9 mouse cellular contexts compared by ENCODE assay signal in genomic region chr7:24964897-24965535, GRCm38 (mm10). TPM values are rescaled to one million over a fixed set of nuclear protein-coding genes. Genes with fewer than 3 reads are reported as not detected.
A peak's percentile ranks its signal among the peaks of the same experiment; 100 is the strongest.
DNase-seq lines count a peak whose midpoint lies in the region; ATAC-seq and TF ChIP-seq lines count a peak whose summit lies in the region.
"Had no signal": no experiment of that assay in that cellular context is flagged by ENCODE, and none has a peak within 500 bp of the region (broad histone marks: within the 10 kb centered on the region; RNA-seq: fewer than 3 reads in every experiment).

No protein-coding gene starts in this region.

- peak; percentile 73 for TF ChIP-seq CTCF in ES-Bruce4 (IDR thresholded peaks at IDR 0.05; ENCODE audit: low read depth, low read length)

- no peak overlapping the region for H3K4me2 ChIP-seq in embryonic facial prominence, embryonic 11.5 days (ENCODE audit: low read depth, low read length)
- H3K4me2 ChIP-seq: heart, embryonic 15.5 days had no signal

- no peak for TF ChIP-seq EP300 in ES-Bruce4 (IDR thresholded peaks at IDR 0.05; ENCODE audit: insufficient read depth, low read depth, low read length)

- no peaks in the 10 kb centered on the region for H3K27me3 ChIP-seq in ES-Bruce4 (ENCODE audit: control insufficient read depth, insufficient read depth, low read length, poor library complexity, severe bottlenecking)
- no peaks in the 10 kb centered on the region for H3K27me3 ChIP-seq in embryonic facial prominence, embryonic 11.5 days (ENCODE audit: control insufficient read depth, insufficient read depth, low read length)
- H3K27me3 ChIP-seq: heart, embryonic 15.5 days had no signal

- no peaks in the 10 kb centered on the region for H3K36me3 ChIP-seq in ES-Bruce4 (ENCODE audit: control insufficient read depth, insufficient read depth, low read length, poor library complexity, severe bottlenecking)
- H3K36me3 ChIP-seq in embryonic facial prominence, embryonic 11.5 days (replicated peaks; ENCODE audit: control insufficient read depth, insufficient read depth, low read depth, low read length), result no peaks in the 10 kb centered on the region

- no peak overlapping the region for H3K27ac ChIP-seq in ES-Bruce4 (ENCODE audit: insufficient read depth, low read length)
- H3K27ac ChIP-seq in embryonic facial prominence, embryonic 11.5 days (replicated peaks; ENCODE audit: low read depth, low read length), result no peak overlapping the region
- H3K27ac ChIP-seq: heart, embryonic 15.5 days had no signal

- no peak for ATAC-seq in embryonic facial prominence, embryonic 11.5 days (replicated peaks; ENCODE audit: insufficient number of reproducible peaks, low FRiP score, low TSS enrichment, low read depth)

- no peak overlapping the region for H3K9ac ChIP-seq in ES-Bruce4 (ENCODE audit: low read depth, poor library complexity, severe bottlenecking)
- no peak overlapping the region for H3K9ac ChIP-seq in embryonic facial prominence, embryonic 11.5 days (replicated peaks; ENCODE audit: low read length)
- H3K9ac ChIP-seq: heart, embryonic 15.5 days had no signal

- H3K9me3 ChIP-seq in ES-Bruce4 (replicated peaks; ENCODE audit: control insufficient read depth, insufficient read depth, low read length, poor library complexity, severe bottlenecking), result no peaks in the 10 kb centered on the region
- no peaks in the 10 kb centered on the region for H3K9me3 ChIP-seq in embryonic facial prominence, embryonic 11.5 days (replicated peaks; ENCODE audit: control insufficient read depth, low read length)
- H3K9me3 ChIP-seq: heart, embryonic 15.5 days had no signal

- intact Hi-C loops in heart, postnatal 14 days (cut with DNase I), result loop anchor here (2.0 kb wide), 1 partner anchor 74 kb away; no protein-coding TSS in a partner anchor

- WGBS in embryonic facial prominence, embryonic 11.5 days, result 8% methylated on average over 5 of the region's 5 CpGs
- WGBS in large intestine, adult 2 months, result 13% methylated on average over 5 of the region's 5 CpGs

- DNase-seq in adrenal gland, postnatal 36 days, result peak; percentile 79 to 86
- peak; percentile 88 for DNase-seq in embryonic facial prominence, embryonic 11.5 days (ENCODE audit: low spot score)
- DNase-seq in heart, postnatal 14 days, result peak; percentile 79 to 88
- peak; percentile 36 for DNase-seq in large intestine, adult 2 months (ENCODE audit: low read depth, low spot score)
- DNase-seq in lung, postnatal 14 days, result peak; percentile 87
- DNase-seq in right cerebral cortex, adult 2 months (ENCODE audit: low spot score in 2 of 2), result peak; percentile 90 to 93
- DNase-seq in urinary bladder, postnatal 36 days (ENCODE audit: low spot score in 2 of 2), result peak; percentile 62 to 75

- TF ChIP-seq POLR2A in ES-Bruce4 (IDR thresholded peaks at IDR 0.05; ENCODE audit: insufficient read depth, low read length), result no peak

- no peaks in the 10 kb centered on the region for H3K4me1 ChIP-seq in ES-Bruce4 (ENCODE audit: control insufficient read depth, insufficient read depth, low read length)
- no peaks in the 10 kb centered on the region; the same call in 1 of the 2 replicates for H3K4me1 ChIP-seq in embryonic facial prominence, embryonic 11.5 days (ENCODE audit: control insufficient read depth, insufficient read depth, low read length)
- H3K4me1 ChIP-seq: heart, embryonic 15.5 days had no signal

- no peak overlapping the region for H3K4me3 ChIP-seq in ES-Bruce4 (ENCODE audit: low read depth, low read length)
- H3K4me3 ChIP-seq in embryonic facial prominence, embryonic 11.5 days (ENCODE audit: low read depth, low read length), result no peak overlapping the region
- H3K4me3 ChIP-seq: heart, embryonic 15.5 days had no signal

RNA-seq across cellular contexts. Expression of gene Rabac1, which starts 7.5 kb away (rescaled TPM):
- 84.4 and 97.6 TPM in 2 replicates for polyA plus RNA-seq in ES-Bruce4 (2011; ENCODE audit: insufficient read depth, insufficient read length, low read depth, missing spikeins)
- 100 to 1,000 TPM; 325 to 361 TPM for total RNA-seq in adrenal gland, postnatal 36 days (2021)
- polyA plus RNA-seq in embryonic facial prominence, embryonic 11.5 days (2014; fragmentation: Nextera tagmentation; extraction: Ambion mirVana), result 75.9 and 92.5 TPM in 2 replicates
- 100 to 1,000 TPM; 289 to 303 TPM for total RNA-seq in heart, postnatal 14 days (2021)
- 189 and 214 TPM in 2 replicates for polyA plus RNA-seq in large intestine, adult 2 months (2012; rRNA removed)

RNA-seq across cellular contexts. Expression of gene Gm4881, which starts 20.7 kb away (rescaled TPM):
- polyA plus RNA-seq in ES-Bruce4 (2011; ENCODE audit: insufficient read depth, insufficient read length, low read depth, missing spikeins), result not detected in 2 replicates
- total RNA-seq in adrenal gland, postnatal 36 days (2021), result not detected
- 0.36 and 0.79 TPM in 2 replicates for polyA plus RNA-seq in embryonic facial prominence, embryonic 11.5 days (2014; fragmentation: Nextera tagmentation; extraction: Ambion mirVana)
- total RNA-seq in heart, postnatal 14 days (2021), result not detected
- not detected in 2 replicates for polyA plus RNA-seq in large intestine, adult 2 months (2012; rRNA removed)
- polyA plus RNA-seq: heart, embryonic 15.5 days had no signal

RNA-seq across cellular contexts. Expression of gene Atp1a3, which starts 40.7 kb away (rescaled TPM):
- polyA plus RNA-seq in ES-Bruce4 (2011; ENCODE audit: insufficient read depth, insufficient read length, low read depth, missing spikeins), result 7.0 and 9.4 TPM in 2 replicates
- 100 to 1,000 TPM in 1 of 2 experiments, 10 to 100 TPM in 1; 69.6 to 106 TPM for total RNA-seq in adrenal gland, postnatal 36 days (2021)
- polyA plus RNA-seq in embryonic facial prominence, embryonic 11.5 days (2014; fragmentation: Nextera tagmentation; extraction: Ambion mirVana), result 6.8 and 8.5 TPM in 2 replicates
- total RNA-seq in heart, postnatal 14 days (2021), result under 1 TPM; 0.62 to 0.80 TPM
- polyA plus RNA-seq in large intestine, adult 2 months (2012; rRNA removed), result 1.8 and 3.3 TPM in 2 replicates

Comparison
In these comparisons a context has a peak if more than half of its experiments do, and no peak if none do; other contexts are left out.
1. DNase-seq: peak in every context shown above with its lines; median percentile 92 in right cerebral cortex, adult 2 months; 88 in embryonic facial prominence, embryonic 11.5 days; 87 in lung, postnatal 14 days; 84 in heart, postnatal 14 days; 82 in adrenal gland, postnatal 36 days; 68 in urinary bladder, postnatal 36 days; 36 in large intestine, adult 2 months.